Mouse (Mus musculus) MEL (cell line): ENCODE data around the gene Fam114a1. TPM values are rescaled to one million over a fixed set of nuclear protein-coding genes. Genes with fewer than 3 reads are reported as not detected.

Experiments used
- DNase-seq: peaks from one replicate; pipeline ENCODE4 v3.0.0; 2011; ENCODE audit warnings: low read depth, low spot score
- H3K27ac ChIP-seq: 2 replicates; pipeline ENCODE4 v1.5.1; 2012; ENCODE audit warnings: low read depth, mild to moderate bottlenecking, control low read depth, low read length, moderate library complexity; ENCODE audit not compliant: control insufficient read depth
- H3K27me3 ChIP-seq, 2 experiments: fragments of 150-350 bp in 1 of 2; sonication (generic) in 1 of 2; 2 replicates each; pipeline ENCODE4 v1.6.1; 2012; ENCODE audit warnings: low read length in 2 of 2, mild to moderate bottlenecking in 2 of 2, improper control_type of control experiment in 1 of 2, moderate library complexity in 1 of 2; ENCODE audit not compliant: insufficient read depth in 2 of 2, control insufficient read depth in 1 of 2
- H3K36me3 ChIP-seq, 2 experiments: 2 replicates each; pipeline ENCODE4 v1.6.1; 2012 to 2014; ENCODE audit warnings: low read length in 2 of 2, improper control_type of control experiment in 1 of 2, inconsistent platforms in 1 of 2, mild to moderate bottlenecking in 1 of 2; ENCODE audit not compliant: insufficient read depth in 2 of 2, control insufficient read depth in 1 of 2
- H3K4me1 ChIP-seq, 2 experiments: fragments of 150-350 bp in 1 of 2; sonication (generic) in 1 of 2; 2 replicates each; pipeline ENCODE4 v1.6.1; 2012; ENCODE audit warnings: low read length in 2 of 2, improper control_type of control experiment in 1 of 2, mild to moderate bottlenecking in 1 of 2; ENCODE audit not compliant: insufficient read depth in 2 of 2, control insufficient read depth in 1 of 2
- H3K4me3 ChIP-seq, 2 experiments: fragments of 150-350 bp in 1 of 2; sonication (generic) in 1 of 2; 2 replicates each; pipeline ENCODE4 v1.5.1; 2012; ENCODE audit warnings: low read depth in 2 of 2, low read length in 2 of 2, mild to moderate bottlenecking in 2 of 2, moderate library complexity in 2 of 2, control low read depth in 1 of 2, improper control_type of control experiment in 1 of 2; ENCODE audit not compliant: control insufficient read depth in 1 of 2, insufficient read depth in 1 of 2
- H3K79me2 ChIP-seq: 2 replicates; pipeline ENCODE4 v1.6.1; 2012; ENCODE audit warnings: mild to moderate bottlenecking, low read length, moderate library complexity; ENCODE audit not compliant: control insufficient read depth, poor library complexity, insufficient read depth
- H3K9ac ChIP-seq: 2 replicates; pipeline ENCODE4 v1.6.1; 2012; ENCODE audit warnings: low read depth, mild to moderate bottlenecking, control low read depth, low read length, moderate library complexity; ENCODE audit not compliant: control insufficient read depth, poor library complexity, severe bottlenecking
- H3K9me3 ChIP-seq: fragments of 150-350 bp; sonication (generic); replicated peaks from 2 replicates; pipeline ENCODE4 v1.6.1; 2012; ENCODE audit warnings: mild to moderate bottlenecking, low read length, improper control_type of control experiment, moderate library complexity; ENCODE audit not compliant: insufficient read depth
- BHLHE40 ChIP-seq: IDR thresholded peaks from 2 replicates; pipeline ENCODE4 v1.6.1; 2012; ENCODE audit warnings: low read depth, mild to moderate bottlenecking, inconsistent platforms, low read length, improper control_type of control experiment, borderline replicate concordance
- CHD2 ChIP-seq: IDR thresholded peaks from 2 replicates; pipeline ENCODE4 v1.6.1; 2011; ENCODE audit warnings: low read length, improper control_type of control experiment
- E2F4 ChIP-seq: IDR thresholded peaks from 2 replicates; pipeline ENCODE4 v1.6.1; 2011; ENCODE audit warnings: low read depth, low read length, improper control_type of control experiment, borderline replicate concordance
- ELF1 ChIP-seq: IDR thresholded peaks from 2 replicates; pipeline ENCODE4 v1.6.1; 2014; ENCODE audit warnings: low read depth, mild to moderate bottlenecking, inconsistent platforms, low read length, improper control_type of control experiment, moderate library complexity
- EP300 ChIP-seq, 2 experiments: IDR thresholded peaks; 2 replicates each; pipeline ENCODE4 v1.6.1; 2011; ENCODE audit warnings: improper control_type of control experiment in 2 of 2, low read length in 2 of 2, low read depth in 1 of 2, mild to moderate bottlenecking in 1 of 2
- ETS1 ChIP-seq: IDR thresholded peaks from 2 replicates; pipeline ENCODE4 v1.6.1; 2012; ENCODE audit warnings: low read depth, mild to moderate bottlenecking, inconsistent platforms, low read length, improper control_type of control experiment, moderate library complexity
- HCFC1 ChIP-seq: IDR thresholded peaks from 2 replicates; pipeline ENCODE4 v1.6.1; 2012; ENCODE audit warnings: low read depth, mild to moderate bottlenecking, inconsistent platforms, low read length, improper control_type of control experiment, moderate library complexity
- JUND ChIP-seq: IDR thresholded peaks from 2 replicates; pipeline ENCODE4 v1.6.1; 2011; ENCODE audit warnings: low read depth, mild to moderate bottlenecking, improper control_type of control experiment, low read length
- MAFK ChIP-seq: IDR thresholded peaks from 2 replicates; pipeline ENCODE4 v1.6.1; 2011; ENCODE audit warnings: low read depth, mild to moderate bottlenecking, low read length, improper control_type of control experiment, borderline replicate concordance
- MAX ChIP-seq: IDR thresholded peaks from 2 replicates; pipeline ENCODE4 v1.6.1; 2011; ENCODE audit warnings: low read length, improper control_type of control experiment
- MYB ChIP-seq: IDR thresholded peaks from 2 replicates; pipeline ENCODE4 v1.6.1; 2011; ENCODE audit warnings: mild to moderate bottlenecking, low read depth, low read length, improper control_type of control experiment
- MYC ChIP-seq: IDR thresholded peaks from 2 replicates; pipeline ENCODE4 v1.6.1; 2011; ENCODE audit warnings: low read depth, mild to moderate bottlenecking, low read length, improper control_type of control experiment, moderate library complexity
- NRF1 ChIP-seq: IDR thresholded peaks from 2 replicates; pipeline ENCODE4 v1.6.1; 2014; ENCODE audit warnings: low read depth, mild to moderate bottlenecking, inconsistent platforms, low read length, improper control_type of control experiment, moderate library complexity; ENCODE audit not compliant: poor library complexity, insufficient read depth, severe bottlenecking
- POLR2A ChIP-seq, 2 experiments: IDR thresholded peaks; 2 replicates each; pipeline ENCODE4 v1.6.1; 2011 to 2012; ENCODE audit warnings: low read length in 2 of 2, mild to moderate bottlenecking in 2 of 2, control low read depth in 1 of 2, improper control_type of control experiment in 1 of 2, low read depth in 1 of 2, moderate library complexity in 1 of 2; ENCODE audit not compliant: control insufficient read depth in 1 of 2, insufficient read depth in 1 of 2, poor library complexity in 1 of 2
- POLR2AphosphoS2 ChIP-seq: IDR thresholded peaks from 2 replicates; pipeline ENCODE4 v1.6.1; 2011; ENCODE audit warnings: low read length, improper control_type of control experiment
- RAD21 ChIP-seq: IDR thresholded peaks from 2 replicates; pipeline ENCODE4 v1.6.1; 2011; ENCODE audit warnings: mild to moderate bottlenecking, low read depth, low read length, improper control_type of control experiment
- SMC3 ChIP-seq: IDR thresholded peaks from 2 replicates; pipeline ENCODE4 v1.6.1; 2011; ENCODE audit warnings: low read depth, low read length, improper control_type of control experiment
- TAL1 ChIP-seq: IDR thresholded peaks from 2 replicates; pipeline ENCODE4 v1.6.1; 2012; ENCODE audit warnings: mild to moderate bottlenecking, inconsistent platforms, low read length, moderate library complexity, mixed read lengths
- TCF12 ChIP-seq: IDR thresholded peaks from 2 replicates; pipeline ENCODE4 v1.6.1; 2014; ENCODE audit warnings: low read depth, mild to moderate bottlenecking, inconsistent platforms, low read length, improper control_type of control experiment, moderate library complexity
- UBTF ChIP-seq: IDR thresholded peaks from 2 replicates; pipeline ENCODE4 v1.6.1; 2012; ENCODE audit warnings: low read depth, mild to moderate bottlenecking, inconsistent platforms, low read length, improper control_type of control experiment, moderate library complexity, borderline replicate concordance; ENCODE audit not compliant: insufficient read depth
- USF1 ChIP-seq: IDR thresholded peaks from 2 replicates; pipeline ENCODE4 v1.6.1; 2014; ENCODE audit warnings: low read depth, mild to moderate bottlenecking, inconsistent platforms, low read length, improper control_type of control experiment, moderate library complexity
- USF2 ChIP-seq, 2 experiments: IDR thresholded peaks; 2 replicates each; pipeline ENCODE4 v1.6.1; 2011 to 2012; ENCODE audit warnings: improper control_type of control experiment in 2 of 2, low read length in 2 of 2, borderline replicate concordance in 1 of 2, inconsistent platforms in 1 of 2, low read depth in 1 of 2, mild to moderate bottlenecking in 1 of 2; ENCODE audit not compliant: insufficient read depth in 1 of 2
- ZMIZ1 ChIP-seq: IDR thresholded peaks from 2 replicates; pipeline ENCODE4 v1.6.1; 2012; ENCODE audit warnings: low read depth, mild to moderate bottlenecking, inconsistent platforms, low read length, improper control_type of control experiment, moderate library complexity
- ZNF384 ChIP-seq: IDR thresholded peaks from 2 replicates; pipeline ENCODE4 v1.6.1; 2012; ENCODE audit warnings: low read depth, mild to moderate bottlenecking, inconsistent platforms, low read length, improper control_type of control experiment
- polyA plus RNA-seq, 2 experiments: library from polyadenylated mRNA; stranded (reverse) in 1 of 2; unstranded in 1 of 2; fragments of >175 nt in 1 of 2; fragments of >200 nt in 1 of 2; gene quantifications; 2 replicates each; pipeline versions ENCODE4 v1.2.1 to v1.2.4; 2012; ENCODE audit warnings: low replicate concordance in 2 of 2, low read depth in 1 of 2; ENCODE audit not compliant: insufficient read length in 2 of 2, insufficient read depth in 1 of 2, missing spikeins in 1 of 2
- total RNA-seq: library from RNA; depleted of rRNA; stranded (reverse); fragments of 300-350 nt; gene quantifications from 2 replicates; pipeline ENCODE4 v1.2.3, GENCODE M21; 2012

Fam114a1 gene
- total and polyA plus RNA-seq, 3 experiments, result 0.08 TPM; not detected in 2

- Histone ChIP-seq H3K9me3 (no peaks in the 10 kb centered on the region), H3K4me3 (no peak overlapping the region), H3K36me3 (no peaks in the 10 kb centered on the region)
- TF ChIP-seq CHD2 (no peak), MYB (no peak), TCF12 (no peak), JUND (no peak), POLR2AphosphoS2 (no peak), USF1 (no peak), ETS1 (no peak), ZNF384 (no peak), RAD21 (no peak), E2F4 (no peak), MYC (no peak), MAFK (no peak), SMC3 (no peak), BHLHE40 (no peak), NRF1 (no peak), TAL1 (no peak), UBTF (no peak), MAX (no peak), HCFC1 (no peak), ELF1 (no peak)
- TF ChIP-seq, all 39 proteins: peak for 0
- no peaks in the 10 kb centered on the region for H3K79me2 ChIP-seq
- no peak overlapping the region for H3K9ac ChIP-seq
- peaks cover 0 to 1% of the 10 kb centered on the region in 2 experiments; a peak in 3 of 4 replicates for H3K27me3 ChIP-seq
- no peak overlapping the region for H3K27ac ChIP-seq
- no peak for DNase-seq
- H3K4me1 ChIP-seq, result no peaks in the 10 kb centered on the region
These were observed 22.7 kb downstream of the Fam114a1 start for GRCm38 (mm10) chr5:64992540-64992939.

GRCm38 (mm10) chr5:64995408-64995807 is 25.5 kb downstream of the Fam114a1 start:
- no peak for TF ChIP-seq MYC
- no peak for TF ChIP-seq TCF12
- TF ChIP-seq BHLHE40, result no peak
- no peak for TF ChIP-seq MAFK
- no peak for TF ChIP-seq POLR2A (IDR thresholded peaks at IDR 0.05; ENCODE audit: control insufficient read depth in 1 of 2, insufficient read depth in 1 of 2, low read depth in 1 of 2, low read length in 2 of 2, poor library complexity in 1 of 2)
- no peak for TF ChIP-seq USF2 (IDR thresholded peaks at IDR 0.05; ENCODE audit: borderline replicate concordance in 1 of 2, insufficient read depth in 1 of 2, low read depth in 1 of 2, low read length in 2 of 2)
- TF ChIP-seq ZMIZ1, result no peak
- no peak for TF ChIP-seq EP300 (IDR thresholded peaks at IDR 0.05; ENCODE audit: low read depth in 1 of 2, low read length in 2 of 2)
- no peak for TF ChIP-seq CHD2
- TF ChIP-seq, all 39 proteins: peak for 0
- H3K9ac ChIP-seq, result no peak overlapping the region
- H3K9me3 ChIP-seq, result no peaks in the 10 kb centered on the region
- no peaks in the 10 kb centered on the region for H3K79me2 ChIP-seq
- H3K27me3 ChIP-seq, result peaks cover 0 to 1% of the 10 kb centered on the region in 2 experiments; a peak in 3 of 4 replicates
- H3K4me3 ChIP-seq, result no peak overlapping the region
- H3K4me1 ChIP-seq, result no peaks in the 10 kb centered on the region
- H3K36me3 ChIP-seq, result no peaks in the 10 kb centered on the region
- H3K27ac ChIP-seq, result no peak overlapping the region
- no peak for DNase-seq
